Mouse (Mus musculus): ENCODE measurements around the gene Fam198a.

Fam198a gene

GRCm38 (mm10) chr9:121950418-121951113 is at the start of gene Fam198a:
Gene Fam198a, plus strand, starts transcription at chr9:121950988.
- in situ Hi-C loops (cut with MseI, MboI), result no loop called here

GRCm38 (mm10) chr9:121901710-121902700 is 48.8 kb upstream of the Fam198a start:
- in situ Hi-C loops (cut with MseI, MboI), result no loop called here

- in situ Hi-C loops (cut with MseI, MboI), result no loop called here
Measured at GRCm38 (mm10) chr9:121903476-121904305, 47.1 kb upstream of the Fam198a start.

- in situ Hi-C loops (cut with MseI, MboI), result no loop called here
Measured at GRCm38 (mm10) chr9:121904319-121904718, 46.5 kb upstream of the Fam198a start.

GRCm38 (mm10) chr9:121904946-121905345 is 45.8 kb upstream of the Fam198a start:
- in situ Hi-C loops (cut with MseI, MboI), result no loop called here

- in situ Hi-C loops (cut with MseI, MboI), result no loop called here
Measured at GRCm38 (mm10) chr9:121905556-121906185, 45.1 kb upstream of the Fam198a start.

GRCm38 (mm10) chr9:121906456-121906855 is 44.3 kb upstream of the Fam198a start:
- in situ Hi-C loops (cut with MseI, MboI), result no loop called here

GRCm38 (mm10) chr9:121907356-121908070 is 43.3 kb upstream of the Fam198a start:
- in situ Hi-C loops (cut with MseI, MboI), result no loop called here

- in situ Hi-C loops (cut with MseI, MboI), result no loop called here
Measured at GRCm38 (mm10) chr9:121908321-121908720, 42.5 kb upstream of the Fam198a start.

GRCm38 (mm10) chr9:121909635-121910034 is 41.2 kb upstream of the Fam198a start:
- in situ Hi-C loops (cut with MseI, MboI), result no loop called here

- in situ Hi-C loops (cut with MseI, MboI), result no loop called here
Measured at GRCm38 (mm10) chr9:121911196-121911595, 39.6 kb upstream of the Fam198a start.

- in situ Hi-C loops (cut with MseI, MboI), result no loop called here
Measured at GRCm38 (mm10) chr9:121912786-121913185, 38.0 kb upstream of the Fam198a start.

- in situ Hi-C loops (cut with MseI, MboI), result no loop called here
Measured at GRCm38 (mm10) chr9:121914226-121914757, 36.5 kb upstream of the Fam198a start.

- in situ Hi-C loops (cut with MseI, MboI), result no loop called here
Measured at GRCm38 (mm10) chr9:121915056-121915455, 35.7 kb upstream of the Fam198a start.

- in situ Hi-C loops (cut with MseI, MboI), result no loop called here
Measured at GRCm38 (mm10) chr9:121916102-121916501, 34.7 kb upstream of the Fam198a start, which contains the start of gene Cyp8b1. Gene Cyp8b1, minus strand, starts transcription at chr9:121916305.

- in situ Hi-C loops (cut with MseI, MboI), result no loop called here
Measured at GRCm38 (mm10) chr9:121919027-121919501, 31.7 kb upstream of the Fam198a start.

- in situ Hi-C loops (cut with MseI, MboI), result no loop called here
Measured at GRCm38 (mm10) chr9:121923443-121923842, 27.3 kb upstream of the Fam198a start.

- in situ Hi-C loops (cut with MseI, MboI), result no loop called here
Measured at GRCm38 (mm10) chr9:121923906-121924305, 26.9 kb upstream of the Fam198a start.

GRCm38 (mm10) chr9:121924901-121925560 is 25.8 kb upstream of the Fam198a start:
- in situ Hi-C loops (cut with MseI, MboI), result no loop called here
